Mouse (Mus musculus) gastrocnemius, adult 2 months (tissue): ENCODE measurements around the gene Cers5. TPM values are rescaled to one million over a fixed set of nuclear protein-coding genes. Genes with fewer than 3 reads are reported as not detected.

Experiments
- DNase-seq: peaks from one replicate; pipeline ENCODE4 v3.0.0; 2022
- H3K27ac ChIP-seq: fragments of 200-600 bp; 2 replicates; pipeline ENCODE4 v1.8.1; 2022; ENCODE audit warnings: mild to moderate bottlenecking
- H3K4me3 ChIP-seq: fragments of 200-600 bp; 2 replicates; pipeline ENCODE4 v1.8.1; 2022; ENCODE audit warnings: mild to moderate bottlenecking, moderate library complexity
- CTCF ChIP-seq: fragments of 200-600 bp; IDR thresholded peaks from 2 replicates; pipeline ENCODE4 v1.8.1; 2022; ENCODE audit warnings: antibody characterized with exemption, mild to moderate bottlenecking, moderate library complexity
- intact Hi-C: fragments of 180-260 bp; cut with DNase I; formaldehyde crosslinking; loops from one replicate; pipeline ENCODE4 v1.15.1; 2025
- total RNA-seq, 2 experiments: library from RNA; stranded (reverse); gene quantifications; 2 replicates each; pipeline ENCODE4 v1.2.3; 2021

The Cers5 gene
- total RNA-seq, 2 experiments from 2014 or later = 4.6 to 5.4 TPM

DNA sequence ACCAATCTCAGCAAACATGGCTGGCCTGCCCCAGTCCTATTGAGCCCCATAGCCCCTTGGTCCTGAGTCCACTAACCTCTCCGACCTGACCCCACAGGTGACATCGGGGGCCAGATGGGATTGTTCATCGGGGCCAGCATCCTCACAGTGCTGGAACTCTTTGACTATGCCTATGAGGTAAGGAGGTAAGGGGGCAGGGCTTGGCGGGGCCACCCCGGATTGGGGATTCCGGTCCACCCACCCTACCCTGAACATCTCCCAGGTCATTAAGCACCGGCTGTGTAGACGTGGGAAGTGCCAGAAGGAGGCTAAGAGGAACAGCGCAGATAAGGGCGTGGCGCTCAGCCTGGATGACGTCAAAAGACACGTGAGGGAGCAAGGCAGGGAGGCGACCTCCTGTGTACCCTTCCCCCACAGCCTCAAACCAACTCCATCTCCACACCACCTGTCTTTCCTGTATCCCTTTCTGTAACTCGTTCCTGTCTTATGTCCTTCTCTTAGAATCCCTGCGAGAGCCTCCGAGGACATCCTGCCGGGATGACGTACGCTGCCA lies 74.1 kb downstream of the Cers5 start:
- Histone ChIP-seq H3K27ac (no peak overlapping the region), H3K4me3 (no peak overlapping the region)
- intact Hi-C loops = no loop called here
- DNase-seq = no peak
- TF ChIP-seq CTCF = no peak

DNA sequence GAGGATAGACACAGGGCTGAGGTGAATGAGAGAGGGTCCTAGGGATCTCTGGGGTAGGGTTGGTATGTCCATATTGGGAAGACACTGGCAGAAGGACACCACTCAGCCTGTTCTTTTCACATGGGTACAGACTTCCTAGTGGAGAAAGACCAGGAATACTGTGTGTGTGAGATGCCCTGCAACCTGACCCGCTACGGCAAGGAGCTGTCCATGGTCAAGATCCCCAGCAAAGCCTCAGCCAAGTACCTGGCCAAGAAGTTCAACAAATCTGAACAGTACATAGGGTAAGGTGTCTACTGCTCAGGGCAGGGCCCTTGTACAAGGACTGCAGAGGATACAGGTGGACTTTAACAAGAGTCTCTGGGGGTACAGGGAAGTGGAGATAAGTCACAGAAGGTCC lies 75.4 kb downstream of the Cers5 start:
- no peak overlapping the region for H3K4me3 ChIP-seq
- no peak for TF ChIP-seq CTCF
- no peak for DNase-seq
- no peak overlapping the region for H3K27ac ChIP-seq
- intact Hi-C loops = no loop called here

DNA sequence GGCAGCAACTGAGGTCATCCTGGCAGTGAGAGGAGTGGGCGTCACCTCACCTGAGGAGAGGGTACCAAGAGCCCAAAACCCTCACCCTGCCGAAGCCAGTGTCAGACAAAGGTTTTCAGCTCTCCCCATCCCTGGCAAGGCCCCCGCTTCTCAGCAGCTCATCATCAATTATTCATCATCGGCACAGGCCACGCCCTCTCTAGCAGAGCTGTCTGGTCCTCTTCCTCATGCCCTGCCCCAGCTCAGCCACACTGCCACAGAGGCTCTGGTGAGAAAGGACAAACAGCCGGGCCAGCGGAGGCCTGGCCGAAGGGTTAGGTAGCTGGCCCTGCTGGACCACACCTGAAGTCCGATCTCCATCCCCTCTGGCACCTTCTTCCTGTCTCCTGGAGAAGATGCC lies 80.7 kb downstream of the Cers5 start:
- intact Hi-C loops = no loop called here
- DNase-seq = no peak
- TF ChIP-seq CTCF = no peak
- H3K4me3 ChIP-seq = no peak overlapping the region
- H3K27ac ChIP-seq = no peak overlapping the region

DNA sequence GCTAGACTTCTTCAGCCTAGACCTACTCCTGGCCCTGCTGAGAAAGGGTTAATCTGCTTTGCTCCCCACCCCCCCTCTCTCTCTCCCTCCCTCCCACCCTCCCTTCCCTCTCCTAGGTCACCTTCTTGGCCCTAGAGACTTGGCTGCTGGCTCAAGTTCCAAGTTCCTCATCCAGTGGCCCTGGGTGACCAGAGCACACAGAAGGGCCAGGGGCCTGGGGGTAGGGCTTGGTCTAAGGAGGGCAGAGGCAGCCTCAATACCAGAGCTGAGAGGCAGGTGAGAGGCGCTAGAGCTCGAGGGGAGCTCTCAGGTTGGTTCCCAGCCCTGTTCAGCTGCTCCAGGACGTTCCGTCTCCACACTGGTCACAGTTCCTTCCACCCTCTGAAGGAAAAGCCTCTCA lies 81.8 kb downstream of the Cers5 start:
- H3K27ac ChIP-seq = no peak overlapping the region
- DNase-seq = no peak
- intact Hi-C loops = no loop called here
- no peak overlapping the region for H3K4me3 ChIP-seq
- no peak for TF ChIP-seq CTCF

DNA sequence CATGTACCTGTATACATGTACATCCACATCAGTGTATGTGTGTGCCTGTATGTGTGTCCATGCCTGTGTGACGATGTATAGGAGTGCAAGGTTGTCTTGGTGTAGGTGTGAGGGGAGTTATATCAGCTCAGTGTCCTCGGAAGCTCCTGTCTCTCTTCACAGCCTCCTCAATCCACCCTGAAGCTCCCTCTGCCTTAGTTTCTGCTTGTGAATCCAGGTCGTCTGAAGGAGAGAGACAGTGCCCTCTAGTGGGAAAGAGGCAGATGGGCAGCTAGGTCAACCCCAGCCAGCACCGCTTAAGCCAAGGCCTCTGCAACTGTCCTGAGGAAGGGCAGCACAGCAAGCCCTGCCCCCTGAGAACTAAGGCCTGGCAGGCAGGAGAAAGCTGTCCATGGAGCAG lies 84.0 kb downstream of the Cers5 start:
- DNase-seq = peak; percentile 58

More for the DNA sequence above, 84.0 kb downstream of the Cers5 start:
- peak; percentile 92 for TF ChIP-seq CTCF
- H3K4me3 ChIP-seq = no peak overlapping the region
- no peak overlapping the region for H3K27ac ChIP-seq
- intact Hi-C loops = loop anchor here (1.0 kb wide), 1 partner anchor 92 kb away; no protein-coding TSS in a partner anchor

Other genes starting within 250 kb of the Cers5 start
- gene Faim2, start 244.7 kb downstream of the Cers5 start, total RNA-seq = under 1 TPM in 1 of 2 experiments, not detected in 1; 0.75 TPM
- gene Aqp2, start 193.8 kb downstream of the Cers5 start, total RNA-seq = not detected
- not detected for gene Aqp5, start 182.1 kb downstream of the Cers5 start, total RNA-seq
- not detected for gene Aqp6, start 171.5 kb downstream of the Cers5 start, total RNA-seq
- gene Racgap1, start 121.2 kb downstream of the Cers5 start, total RNA-seq = under 1 TPM; 0.89 to 0.94 TPM
- gene Asic1, start 102.5 kb downstream of the Cers5 start, total RNA-seq = under 1 TPM in 1 of 2 experiments, not detected in 1; 0.31 TPM
- 1 to 10 TPM; 6.9 to 7.2 TPM for gene Smarcd1, start 70.8 kb downstream of the Cers5 start, total RNA-seq
- 1 to 10 TPM in 1 of 2 experiments, not detected in 1; 1.0 TPM for gene Gm17349, start 67.4 kb downstream of the Cers5 start, total RNA-seq
- gene Gpd1, start 55.4 kb downstream of the Cers5 start, total RNA-seq = 100 to 1,000 TPM; 381 to 575 TPM
- gene Cox14, start 47.3 kb downstream of the Cers5 start, total RNA-seq = 100 to 1,000 TPM; 145 to 166 TPM
- gene Lima1, start 102.6 kb upstream of the Cers5 start, total RNA-seq = 1 to 10 TPM; 7.9 to 9.8 TPM
- under 1 TPM; 0.05 to 0.11 TPM for gene Fam186a, start 194.2 kb upstream of the Cers5 start, total RNA-seq
- gene Larp4, start 197.2 kb upstream of the Cers5 start, total RNA-seq = 10 to 100 TPM; 48.6 to 61.9 TPM